Mouse (Mus musculus) spleen, adult 10 weeks (tissue): ENCODE measurements around the gene Nln. TPM values are rescaled to one million over a fixed set of nuclear protein-coding genes. Genes with fewer than 3 reads are reported as not detected.

Experiments used
- polyA plus RNA-seq: library from polyadenylated mRNA; stranded (reverse); fragments of 350-450 nt; fragmentation: Illumina TruSeq; extraction: RNeasy Lipid Tissue Mini Kit (QIAGEN cat#74804); gene quantifications from one replicate; pipeline ENCODE4 v1.2.3, GENCODE M21; 2015; ENCODE audit warnings: low replicate concordance; ENCODE audit not compliant: insufficient read depth

The Nln gene
- polyA plus RNA-seq = 12.2 TPM

DNA sequence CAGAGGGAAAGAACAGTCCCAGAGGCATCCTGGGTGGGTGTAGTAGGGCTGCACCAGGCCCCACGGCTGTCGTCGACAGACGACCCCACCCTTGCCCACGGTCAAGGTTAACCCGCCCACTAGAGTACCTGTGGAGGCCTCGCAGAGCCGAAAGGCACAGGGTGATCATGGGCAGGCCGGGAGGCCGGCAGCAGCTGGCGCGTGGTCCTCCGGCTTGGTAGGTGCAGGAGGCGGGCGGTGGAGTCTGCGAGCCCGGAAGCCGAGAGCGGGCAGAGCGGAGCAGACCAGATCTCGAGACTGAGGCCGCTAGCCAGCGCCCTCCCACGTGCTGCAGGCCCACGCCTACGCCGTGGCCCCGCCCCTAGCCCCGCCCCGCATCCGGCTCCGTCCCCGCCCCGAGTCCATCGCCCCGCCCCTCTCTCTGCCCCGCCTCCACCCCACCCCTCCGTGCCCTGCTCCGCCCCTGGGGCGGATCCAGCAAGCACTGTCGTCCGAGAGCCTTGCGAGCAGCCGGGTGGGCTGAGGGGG is at the start of gene Nln, which contains the start of gene Sgtb:
Nln (minus strand) TSS at position 327 of the 528 bp plus-strand sequence.
Sgtb (plus strand) TSS at position 454 of the 528 bp plus-strand sequence.

Other genes starting within 250 kb of the Nln start
- 122 TPM for gene Erbin, start 189.1 kb downstream of the Nln start, polyA plus RNA-seq
- gene Sgtb, start 127 bp upstream of the Nln start, polyA plus RNA-seq = 1.0 TPM
- gene Trappc13, start 68.9 kb upstream of the Nln start, polyA plus RNA-seq = 33.6 TPM
- gene Trim23, start 69.2 kb upstream of the Nln start, polyA plus RNA-seq = 24.9 TPM
- 10.2 TPM for gene Cenpk, start 119.0 kb upstream of the Nln start, polyA plus RNA-seq
- gene Ppwd1, start 119.2 kb upstream of the Nln start, polyA plus RNA-seq = 30.4 TPM
- gene Adamts6, start 178.2 kb upstream of the Nln start, polyA plus RNA-seq = 14.5 TPM